In genomic region chr7:126236794-126237192, GRCm38 (mm10) we compare ENCODE assay signal across 14 mouse cellular contexts. TPM values are rescaled to one million over a fixed set of nuclear protein-coding genes. Genes with fewer than 3 reads are reported as not detected.
DNase-seq lines count a peak whose midpoint lies in the region; ATAC-seq and TF ChIP-seq lines count a peak whose summit lies in the region.
"Had no signal": no experiment of that assay in that cellular context is flagged by ENCODE, and none has a peak within 500 bp of the region (broad histone marks: within the 10 kb centered on the region; RNA-seq: fewer than 3 reads in every experiment).

No protein-coding gene starts in this region.

- no peaks in the 10 kb centered on the region for H3K79me2 ChIP-seq in MEL (ENCODE audit: control insufficient read depth, insufficient read depth, low read length, poor library complexity)

- no peak for TF ChIP-seq POLR2A in MEL (IDR thresholded peaks at IDR 0.05; ENCODE audit: control insufficient read depth in 1 of 2, insufficient read depth in 1 of 2, low read depth in 1 of 2, low read length in 2 of 2, poor library complexity in 1 of 2)

- TF ChIP-seq EP300 in MEL (IDR thresholded peaks at IDR 0.05; ENCODE audit: low read depth in 1 of 2, low read length in 2 of 2), result peak in 1 of 2 experiments; percentile 24; a peak in 1 of 4 replicates
- no peak for TF ChIP-seq EP300 in stomach, postnatal 0 days (optimal IDR thresholded peaks at IDR 0.05)

- TF ChIP-seq RAD21 in MEL (IDR thresholded peaks at IDR 0.05; ENCODE audit: low read depth, low read length), result no peak

- no peak overlapping the region for H3K27ac ChIP-seq in MEL (ENCODE audit: control insufficient read depth, low read depth, low read length)
- H3K27ac ChIP-seq in stomach, postnatal 0 days (replicated peaks), result no peak overlapping the region
- H3K27ac ChIP-seq: limb, embryonic 15.5 days; stomach, embryonic 15.5 days had no signal

- no peak for TF ChIP-seq CTCF in MEL (IDR thresholded peaks at IDR 0.05 in 2 of 3, conservative IDR thresholded peaks at IDR 0.05 in 1 of 3; ENCODE audit: control insufficient read depth in 1 of 3, insufficient read depth in 1 of 3, low read depth in 2 of 3, low read length in 3 of 3, poor library complexity in 1 of 3, severe bottlenecking in 1 of 3)
- TF ChIP-seq CTCF in stomach, postnatal 0 days (IDR thresholded peaks at IDR 0.05; ENCODE audit: low read depth), result no peak

- H3K4me1 ChIP-seq in MEL (ENCODE audit: control insufficient read depth in 1 of 2, insufficient read depth in 2 of 2, low read length in 2 of 2), result peaks cover 8 to 15% of the 10 kb centered on the region in 2 experiments
- no peaks in the 10 kb centered on the region for H3K4me1 ChIP-seq in stomach, postnatal 0 days (replicated peaks; ENCODE audit: control insufficient read depth, insufficient read depth)
- H3K4me1 ChIP-seq: limb, embryonic 15.5 days; stomach, embryonic 15.5 days had no signal

- H3K4me2 ChIP-seq in stomach, postnatal 0 days (replicated peaks; ENCODE audit: low read depth), result no peak overlapping the region
- H3K4me2 ChIP-seq: limb, embryonic 15.5 days; stomach, embryonic 15.5 days had no signal

- H3K36me3 ChIP-seq in MEL (ENCODE audit: control insufficient read depth in 1 of 2, insufficient read depth in 2 of 2, low read length in 2 of 2), result peaks cover 0 to 18% of the 10 kb centered on the region in 2 experiments; a peak in 2 of 4 replicates
- H3K36me3 ChIP-seq in stomach, postnatal 0 days (ENCODE audit: control insufficient read depth, insufficient read depth, low read length), result no peaks in the 10 kb centered on the region
- H3K36me3 ChIP-seq: limb, embryonic 15.5 days; stomach, embryonic 15.5 days had no signal

- H3K27me3 ChIP-seq in MEL (ENCODE audit: control insufficient read depth in 1 of 2, insufficient read depth in 2 of 2, low read length in 2 of 2), result no peaks in the 10 kb centered on the region; a peak in 1 of 4 replicates
- H3K27me3 ChIP-seq in stomach, postnatal 0 days (ENCODE audit: control insufficient read depth, insufficient read depth, low read length), result no peaks in the 10 kb centered on the region
- H3K27me3 ChIP-seq: CH12.LX; limb, embryonic 15.5 days; stomach, embryonic 15.5 days had no signal

- no peak overlapping the region for H3K4me3 ChIP-seq in MEL (ENCODE audit: control insufficient read depth in 1 of 2, insufficient read depth in 1 of 2, low read depth in 2 of 2, low read length in 2 of 2)
- H3K4me3 ChIP-seq in stomach, postnatal 0 days (ENCODE audit: low read depth, low read length), result no peak overlapping the region
- H3K4me3 ChIP-seq: limb, embryonic 15.5 days; stomach, embryonic 15.5 days had no signal

- H3K9ac ChIP-seq in MEL (ENCODE audit: control insufficient read depth, low read depth, low read length, poor library complexity, severe bottlenecking), result no peak overlapping the region
- H3K9ac ChIP-seq in stomach, postnatal 0 days (ENCODE audit: low read length), result no peak overlapping the region
- H3K9ac ChIP-seq: limb, embryonic 15.5 days; stomach, embryonic 15.5 days had no signal

- DNase-seq in frontal cortex, adult 2 months (ENCODE audit: extremely low spot score in 1 of 2, low spot score in 1 of 2), result peak; percentile 67 to 79
- DNase-seq in frontal cortex, postnatal 25 days (ENCODE audit: low spot score in 2 of 2), result no peak
- peak; percentile 62 for DNase-seq in MEL (ENCODE audit: low read depth, low spot score)
- DNase-seq in left cerebral cortex, adult 18-20 months (ENCODE audit: low spot score in 2 of 2), result peak; percentile 27 to 58
- no peak for DNase-seq in stomach, postnatal 0 days (ENCODE audit: low spot score)
- no peak for DNase-seq in cerebellum, adult 18-20 months
- DNase-seq: adrenal gland, postnatal 25 days; cerebellum, adult 8-10 months; gastrocnemius, postnatal 36 days; heart, postnatal 10 days had no signal

- H3K9me3 ChIP-seq in MEL (replicated peaks; ENCODE audit: insufficient read depth, low read length), result no peaks in the 10 kb centered on the region
- H3K9me3 ChIP-seq in stomach, postnatal 0 days (ENCODE audit: control insufficient read depth, low read length), result no peaks in the 10 kb centered on the region
- H3K9me3 ChIP-seq: limb, embryonic 15.5 days; stomach, embryonic 15.5 days had no signal

- WGBS in stomach, postnatal 0 days, result 54% methylated on average over 5 of the region's 5 CpGs

- peak; percentile 31; the same call in 1 of the 2 replicates for ATAC-seq in megakaryocyte, adult 5-6 weeks (ENCODE audit: poor library complexity, severe bottlenecking)
- ATAC-seq in stomach, postnatal 0 days (ENCODE audit: low FRiP score, low TSS enrichment), result no peak

TF ChIP-seq in MEL, 35 proteins besides CTCF, POLR2A, EP300 and RAD21:
- TF ChIP-seq NRF1 (IDR thresholded peaks at IDR 0.05; ENCODE audit: insufficient read depth, low read depth, low read length, poor library complexity, severe bottlenecking), result no peak
TF ChIP-seq in MEL: peak in this region for 0.

RNA-seq across cellular contexts. Expression of gene Sbk1, which starts 35.6 kb away (rescaled TPM):
- 54.4 and 56.0 TPM in 2 replicates for polyA plus RNA-seq in frontal cortex, adult 2 months (2012; rRNA removed)
- total RNA-seq in MEL (2012; rRNA removed), result 3.4 and 3.9 TPM in 2 replicates
- polyA plus RNA-seq in MEL (2012; ENCODE audit: insufficient read depth in 1 of 2, insufficient read length in 2 of 2, low read depth in 1 of 2, low replicate concordance in 2 of 2, missing spikeins in 1 of 2), result 1 to 10 TPM in 1 of 2 experiments, not detected in 1; 5.4 TPM
- 10 to 100 TPM; 77.0 to 77.5 TPM for total RNA-seq in left cerebral cortex, adult 18-20 months (2021)
- 4.7 and 5.2 TPM in 2 replicates for total RNA-seq in megakaryocyte, adult 5-6 weeks (2015)
- total RNA-seq in megakaryocyte, adult 5-6 weeks (2017), result 5.1 and 5.6 TPM in 2 replicates
- polyA plus RNA-seq in stomach, postnatal 0 days (2015; fragmentation: Nextera tagmentation; extraction: Ambion mirVana), result 4.0 and 5.3 TPM in 2 replicates

RNA-seq across cellular contexts. Expression of gene Xpo6, which starts 36.5 kb away (rescaled TPM):
- polyA plus RNA-seq in frontal cortex, adult 2 months (2012; rRNA removed), result 174 and 191 TPM in 2 replicates
- total RNA-seq in MEL (2012; rRNA removed), result 88.3 and 89.3 TPM in 2 replicates
- polyA plus RNA-seq in MEL (2012; ENCODE audit: insufficient read depth in 1 of 2, insufficient read length in 2 of 2, low read depth in 1 of 2, low replicate concordance in 2 of 2, missing spikeins in 1 of 2), result 100 to 1,000 TPM; 197 to 365 TPM
- 10 to 100 TPM; 94.3 to 95.0 TPM for total RNA-seq in left cerebral cortex, adult 18-20 months (2021)
- 128 and 140 TPM in 2 replicates for total RNA-seq in megakaryocyte, adult 5-6 weeks (2015)
- 58.6 and 65.2 TPM in 2 replicates for total RNA-seq in megakaryocyte, adult 5-6 weeks (2017)
- polyA plus RNA-seq in stomach, postnatal 0 days (2015; fragmentation: Nextera tagmentation; extraction: Ambion mirVana), result 19.3 and 19.7 TPM in 2 replicates

Comparison
In these comparisons a context has a peak if more than half of its experiments do, and no peak if none do; other contexts are left out.
1. DNase-seq: peak in frontal cortex, adult 2 months (2 of 2), MEL (single experiment) and left cerebral cortex, adult 18-20 months (2 of 2); none in frontal cortex, postnatal 25 days (0 of 2), stomach, postnatal 0 days (single experiment) and cerebellum, adult 18-20 months (0 of 2).
2. RNA of gene Sbk1, which starts 35.6 kb away (total RNA-seq): 77.0 to 77.5 TPM in left cerebral cortex, adult 18-20 months; 4.7 to 5.6 TPM in megakaryocyte, adult 5-6 weeks and 3.4 to 3.9 TPM in MEL; every median in the first group is over 10 times any median in the second.